In the genomic region with DNA sequence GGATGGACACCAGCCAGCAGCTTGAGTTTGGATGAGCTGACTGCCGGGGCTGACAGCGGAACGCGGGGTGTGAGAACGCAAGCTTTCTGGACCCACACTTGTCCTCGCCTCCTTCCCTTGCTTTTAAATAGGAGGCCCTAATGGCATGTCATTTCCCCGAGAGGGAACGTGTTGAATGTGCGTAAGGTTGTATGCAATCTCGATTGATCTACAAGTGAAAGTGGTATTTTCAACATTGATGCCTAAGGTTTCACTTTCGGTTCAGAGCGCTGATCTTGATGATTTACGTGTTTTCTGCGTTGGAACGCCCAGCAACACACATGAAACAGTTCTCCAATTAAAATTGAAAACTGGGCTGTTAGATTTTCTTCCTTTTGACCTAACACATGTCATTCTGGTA, we compare ENCODE assay signal across 8 mouse cellular contexts. TPM values are rescaled to one million over a fixed set of nuclear protein-coding genes. Genes with fewer than 3 reads are reported as not detected.
DNase-seq lines count a peak whose midpoint lies in the region; ATAC-seq and TF ChIP-seq lines count a peak whose summit lies in the region.

No protein-coding gene starts in this region.

- under 1% methylated on average over 15 of the region's 15 CpGs for WGBS in kidney, embryonic 14.5 days
- WGBS in large intestine, adult 2 months: under 1% methylated on average over 15 of the region's 15 CpGs

- peaks cover 19% of the 10 kb centered on the region for H3K36me3 ChIP-seq in kidney, embryonic 14.5 days (ENCODE audit: control insufficient read depth, insufficient read depth, low read length)
- H3K36me3 ChIP-seq in ES-E14 (ENCODE audit: control insufficient read depth, insufficient read depth, low read length, poor library complexity, severe bottlenecking): peaks cover 12% of the 10 kb centered on the region
- H3K36me3 ChIP-seq in erythroblast, embryonic 14.5 days (ENCODE audit: control insufficient read depth): peaks cover 25% of the 10 kb centered on the region

- in situ Hi-C loops in ES-E14 (cut with MboI; ENCODE audit: low sequenced_read_pairs in 2 of 2, unreplicated experiment in 2 of 2): no loop called here

- H3K4me3 ChIP-seq in kidney, embryonic 14.5 days (ENCODE audit: low read length): peak overlapping the region; percentile 93
- H3K4me3 ChIP-seq in ES-E14 (ENCODE audit: insufficient read depth in 1 of 2, low read depth in 1 of 2, low read length in 2 of 2, poor library complexity in 1 of 2, severe bottlenecking in 1 of 2): peak overlapping the region; percentile 95 to 100
- peak overlapping the region; percentile 97 for H3K4me3 ChIP-seq in erythroblast, embryonic 14.5 days (replicated peaks)

- DNase-seq in kidney, postnatal 14 days: no peak
- DNase-seq in ES-E14 (ENCODE audit: low read depth, low spot score): peak; percentile 33
- peak; percentile 60 for DNase-seq in large intestine, adult 2 months (ENCODE audit: low read depth, low spot score)
- peak; percentile 93 for DNase-seq in naive thymus-derived CD4-positive, alpha-beta T cell, adult 2 months (ENCODE audit: low read depth)
- no peak for DNase-seq in gastrocnemius, postnatal 10 days
- DNase-seq in cerebellum, adult 9-11 months: no peak

- no peaks in the 10 kb centered on the region for H3K27me3 ChIP-seq in kidney, embryonic 14.5 days (ENCODE audit: control insufficient read depth, insufficient read depth, low read length)
- no peaks in the 10 kb centered on the region for H3K27me3 ChIP-seq in erythroblast, embryonic 14.5 days (ENCODE audit: control insufficient read depth)

- no peaks in the 10 kb centered on the region for H3K9me3 ChIP-seq in kidney, embryonic 14.5 days (ENCODE audit: control insufficient read depth, low read length)
- no peaks in the 10 kb centered on the region for H3K9me3 ChIP-seq in ES-E14 (ENCODE audit: control insufficient read depth, insufficient read depth, low read depth, low read length)
- H3K9me3 ChIP-seq in erythroblast, embryonic 14.5 days (ENCODE audit: control insufficient read depth, low read length): no peaks in the 10 kb centered on the region

- peak overlapping the region; percentile 85 for H3K27ac ChIP-seq in kidney, embryonic 14.5 days (ENCODE audit: low read depth, low read length)
- H3K27ac ChIP-seq in ES-E14 (ENCODE audit: insufficient read depth, low read depth, low read length, poor library complexity, severe bottlenecking): peak overlapping the region; percentile 88

- H3K4me1 ChIP-seq in kidney, embryonic 14.5 days (ENCODE audit: control insufficient read depth, insufficient read depth, low read length): peaks cover 8% of the 10 kb centered on the region; the same call in 1 of the 2 replicates
- peaks cover 0 to 2% of the 10 kb centered on the region in 2 experiments; a peak in 3 of 4 replicates for H3K4me1 ChIP-seq in ES-E14 (ENCODE audit: control insufficient read depth in 2 of 2, insufficient read depth in 2 of 2, low read length in 2 of 2, poor library complexity in 1 of 2)
- H3K4me1 ChIP-seq in erythroblast, embryonic 14.5 days (ENCODE audit: control insufficient read depth): peaks cover 22% of the 10 kb centered on the region

- peak overlapping the region; percentile 62 for H3K4me2 ChIP-seq in kidney, embryonic 14.5 days (replicated peaks; ENCODE audit: low read depth, low read length)

- H3K9ac ChIP-seq in kidney, embryonic 14.5 days (ENCODE audit: low read depth, low read length): peak overlapping the region; percentile 78
- H3K9ac ChIP-seq in ES-E14 (ENCODE audit: insufficient read depth, low read depth, low read length, poor library complexity, severe bottlenecking): peak overlapping the region; percentile 98

- ATAC-seq in kidney, embryonic 14.5 days (ENCODE audit: low FRiP score, low TSS enrichment): peak; percentile 10

TF ChIP-seq in ES-E14, 5 proteins besides CTCF, POLR2A, EP300 and RAD21:
- TF ChIP-seq ZC3H11A (IDR thresholded peaks at IDR 0.05; ENCODE audit: borderline replicate concordance, low read depth, low read length) (no peak), HCFC1 (IDR thresholded peaks at IDR 0.05; ENCODE audit: borderline replicate concordance, insufficient read depth, low read length) (no peak; the same call in 1 of the 2 replicates), ZNF384 (IDR thresholded peaks at IDR 0.05; ENCODE audit: low read depth, low read length) (no peak), MAFK (IDR thresholded peaks at IDR 0.05; ENCODE audit: insufficient read depth, low read depth, low read length) (no peak), CHD2 (IDR thresholded peaks at IDR 0.05; ENCODE audit: low read depth, low read length) (no peak)

RNA-seq across cellular contexts. Expression of a gene that starts 0.8 kb away (rescaled TPM):
- 33.9 and 45.0 TPM in 2 replicates for polyA plus RNA-seq in kidney, embryonic 14.5 days (2014; fragmentation: Nextera tagmentation; extraction: Ambion mirVana)
- 39.9 and 47.7 TPM in 2 replicates for total RNA-seq in ES-E14 (2012; rRNA removed)
- 1.1 and 2.2 TPM in 2 replicates for polyA plus RNA-seq in erythroblast, embryonic 14.5 days (2012)
- 27.5 and 36.4 TPM in 2 replicates for polyA plus RNA-seq in large intestine, adult 2 months (2012; rRNA removed)
- total RNA-seq in gastrocnemius, postnatal 10 days (2021): 10 to 100 TPM; 22.8 to 24.3 TPM

RNA-seq across cellular contexts. Expression of a gene that starts 44.4 kb away (rescaled TPM):
- polyA plus RNA-seq in kidney, embryonic 14.5 days (2014; fragmentation: Nextera tagmentation; extraction: Ambion mirVana): 36.1 and 37.0 TPM in 2 replicates
- 2.5 and 9.5 TPM in 2 replicates for total RNA-seq in ES-E14 (2012; rRNA removed)
- not detected in 2 replicates for polyA plus RNA-seq in erythroblast, embryonic 14.5 days (2012)
- 0.62 and 1.3 TPM in 2 replicates for polyA plus RNA-seq in large intestine, adult 2 months (2012; rRNA removed)
- total RNA-seq in gastrocnemius, postnatal 10 days (2021): 1 to 10 TPM in 1 of 2 experiments, under 1 TPM in 1; 0.70 to 1.2 TPM

Comparison
In these comparisons a context has a peak if more than half of its experiments do, and no peak if none do; other contexts are left out.
1. DNase-seq: peak in ES-E14 (single experiment), large intestine, adult 2 months (single experiment) and naive thymus-derived CD4-positive, alpha-beta T cell, adult 2 months (single experiment); none in kidney, postnatal 14 days (single experiment), gastrocnemius, postnatal 10 days (single experiment) and cerebellum, adult 9-11 months (single experiment).
2. RNA of a gene that starts 44.4 kb away (polyA plus RNA-seq): 36.1 to 37.0 TPM in kidney, embryonic 14.5 days; 0.62 to 1.3 TPM in large intestine, adult 2 months and not detected in erythroblast, embryonic 14.5 days; every median in the first group is over 10 times any median in the second.
3. Peak in every context shown above with its lines, with median percentiles within 50 percentile points of each other: H3K4me3 ChIP-seq.